Mouse (Mus musculus): ENCODE data around the gene Arhgap22. TPM values are rescaled to one million over a fixed set of nuclear protein-coding genes. Genes with fewer than 3 reads are reported as not detected.

The Arhgap22 gene
- polyA plus RNA-seq, 1 experiment from 2014 or later: 3.8 TPM

DNA sequence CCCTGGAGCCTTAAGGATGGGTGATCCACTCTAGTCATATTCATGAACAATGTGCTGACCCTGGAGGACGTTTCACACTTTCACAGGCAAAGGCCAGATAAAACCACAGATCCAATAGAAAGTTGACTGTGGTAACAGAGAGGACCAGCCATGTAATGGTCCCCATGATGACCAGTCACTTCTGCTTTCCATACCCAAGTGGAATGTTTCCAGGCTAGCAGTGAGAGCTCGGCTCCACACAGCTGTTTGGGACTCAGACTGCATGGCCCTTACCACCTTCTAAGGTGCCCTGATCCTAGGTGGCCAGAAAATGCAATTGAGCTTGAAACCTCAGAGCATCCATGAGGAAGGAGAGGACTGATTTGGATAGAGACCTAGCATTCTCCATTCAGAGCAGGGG, 31.1 kb downstream of the Arhgap22 start:
- Histone ChIP-seq H3K4me3 (replicated peaks; ENCODE audit: low read depth, low read length) (no peak overlapping the region), H3K36me3 (ENCODE audit: insufficient read depth, low read length) (no peaks in the 10 kb centered on the region), H3K9me3 (replicated peaks; ENCODE audit: low read length) (no peaks in the 10 kb centered on the region), H3K27ac (no peak overlapping the region), H3K27me3 (ENCODE audit: insufficient read depth, low read length) (no peaks in the 10 kb centered on the region), H3K4me1 (replicated peaks; ENCODE audit: insufficient read depth, low read length) (no peaks in the 10 kb centered on the region), H3K4me2 (ENCODE audit: low read length) (no peak overlapping the region), H3K9ac (ENCODE audit: low read depth, low read length) (no peak overlapping the region)
- no peak for TF ChIP-seq CTCF (IDR thresholded peaks at IDR 0.05; ENCODE audit: low read depth)
- no peak for ATAC-seq (replicated peaks; ENCODE audit: low FRiP score, low read depth)
- DNase-seq (ENCODE audit: low spot score): no peak
- 66% methylated on average over 2 of the region's 2 CpGs for WGBS

DNA sequence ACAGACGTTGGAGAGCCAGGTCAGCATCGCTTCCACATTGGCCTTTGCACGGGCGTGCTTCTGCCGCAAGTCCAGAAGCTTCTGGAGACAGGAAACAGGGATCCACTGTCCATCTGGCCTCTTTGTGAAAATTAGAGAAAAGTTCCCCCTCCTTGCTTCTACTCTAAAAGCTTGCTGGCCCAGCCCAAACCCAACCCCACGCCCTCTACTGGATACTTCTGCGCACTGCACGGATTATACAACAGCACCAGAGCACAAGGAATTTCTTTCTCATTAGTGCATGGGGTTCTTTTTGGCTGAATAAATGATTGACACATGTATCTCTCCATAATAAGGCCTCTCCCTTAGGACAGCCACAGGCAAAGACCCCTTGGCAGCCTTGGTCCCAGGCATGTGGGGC, 32.6 kb downstream of the Arhgap22 start:
- Histone ChIP-seq H3K4me1 (replicated peaks; ENCODE audit: insufficient read depth, low read length) (no peaks in the 10 kb centered on the region), H3K27me3 (ENCODE audit: insufficient read depth, low read length) (no peaks in the 10 kb centered on the region), H3K27ac (no peak overlapping the region), H3K9ac (ENCODE audit: low read depth, low read length) (no peak overlapping the region), H3K4me2 (ENCODE audit: low read length) (no peak overlapping the region), H3K4me3 (replicated peaks; ENCODE audit: low read depth, low read length) (no peak overlapping the region), H3K36me3 (ENCODE audit: insufficient read depth, low read length) (no peaks in the 10 kb centered on the region), H3K9me3 (replicated peaks; ENCODE audit: low read length) (no peaks in the 10 kb centered on the region)
- no peak for DNase-seq (ENCODE audit: low spot score)
- WGBS: 56% methylated on average over 8 of the region's 8 CpGs
- no peak for ATAC-seq (replicated peaks; ENCODE audit: low FRiP score, low read depth)
- peak; percentile 44; the same call in 1 of the 2 replicates for TF ChIP-seq CTCF (IDR thresholded peaks at IDR 0.05; ENCODE audit: low read depth)

DNA sequence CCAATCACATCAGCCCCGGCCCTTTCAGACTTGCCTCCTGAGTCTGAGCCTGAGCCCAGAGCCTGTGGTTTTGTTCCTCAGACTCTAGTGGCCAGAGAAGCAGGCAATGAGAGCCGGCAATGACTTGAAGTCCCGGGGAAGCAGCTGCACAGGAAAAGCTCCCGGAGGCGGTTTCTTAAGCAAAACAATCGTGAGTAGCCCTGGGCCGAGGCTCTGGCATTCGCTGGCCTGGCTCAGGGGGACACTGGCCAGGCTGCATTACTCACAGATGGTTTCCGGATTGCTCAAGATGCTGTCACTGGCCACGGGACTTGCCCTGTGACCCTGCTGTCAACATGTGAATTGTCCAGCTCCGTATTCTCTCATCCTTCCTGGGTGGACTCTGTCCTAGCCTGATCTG, 33.8 kb downstream of the Arhgap22 start:
- 17% methylated on average over 11 of the region's 11 CpGs for WGBS
- ATAC-seq (replicated peaks; ENCODE audit: low FRiP score, low read depth): no peak
- Histone ChIP-seq H3K27me3 (ENCODE audit: insufficient read depth, low read length) (0 out of 2 replicates have a peak, but pooled peaks cover 2% of the 10 kb centered on the region), H3K4me2 (ENCODE audit: low read length) (no peak overlapping the region), H3K36me3 (ENCODE audit: insufficient read depth, low read length) (no peaks in the 10 kb centered on the region), H3K27ac (no peak overlapping the region), H3K9me3 (replicated peaks; ENCODE audit: low read length) (no peaks in the 10 kb centered on the region), H3K4me1 (replicated peaks; ENCODE audit: insufficient read depth, low read length) (no peaks in the 10 kb centered on the region), H3K4me3 (replicated peaks; ENCODE audit: low read depth, low read length) (no peak overlapping the region), H3K9ac (ENCODE audit: low read depth, low read length) (peak overlapping the region; percentile 6; the same call in 1 of the 2 replicates)
- peak; percentile 44 for DNase-seq (ENCODE audit: low spot score)
- no peak for TF ChIP-seq CTCF (IDR thresholded peaks at IDR 0.05; ENCODE audit: low read depth)

DNA sequence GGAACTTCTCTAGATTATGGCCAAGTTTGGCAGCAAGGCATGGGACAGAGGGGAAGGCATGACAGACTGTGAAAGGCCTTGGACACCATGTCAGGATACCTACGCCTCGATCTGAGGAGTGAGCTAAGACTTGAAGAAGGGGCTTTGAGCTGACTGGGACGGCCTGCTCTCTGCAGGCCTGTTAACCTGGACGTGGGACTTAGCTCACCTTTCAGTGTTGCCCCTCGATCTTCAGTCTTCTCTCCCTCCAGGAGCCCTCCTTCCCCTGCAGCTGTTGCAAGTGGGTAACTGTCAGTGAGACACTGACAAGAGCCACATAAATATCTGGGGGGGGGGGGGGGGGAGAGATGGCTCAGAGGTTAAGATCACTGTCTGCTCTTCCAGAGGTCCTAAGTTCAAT, 34.9 kb downstream of the Arhgap22 start:
- no peaks in the 10 kb centered on the region for H3K36me3 ChIP-seq (ENCODE audit: insufficient read depth, low read length)
- no peak overlapping the region for H3K4me2 ChIP-seq (ENCODE audit: low read length)
- ATAC-seq (replicated peaks; ENCODE audit: low FRiP score, low read depth) (no peak), DNase-seq (ENCODE audit: low spot score) (no peak)
- no peak for TF ChIP-seq CTCF (IDR thresholded peaks at IDR 0.05; ENCODE audit: low read depth)
- H3K27ac ChIP-seq: no peak overlapping the region
- no peak overlapping the region for H3K9ac ChIP-seq (ENCODE audit: low read depth, low read length)
- H3K27me3 ChIP-seq (ENCODE audit: insufficient read depth, low read length): 0 out of 2 replicates have a peak, but pooled peaks cover 3% of the 10 kb centered on the region
- H3K4me1 ChIP-seq (replicated peaks; ENCODE audit: insufficient read depth, low read length): no peaks in the 10 kb centered on the region
- H3K4me3 ChIP-seq (replicated peaks; ENCODE audit: low read depth, low read length): no peak overlapping the region
- 78% methylated on average over 5 of the region's 5 CpGs for WGBS
- H3K9me3 ChIP-seq (replicated peaks; ENCODE audit: low read length): no peaks in the 10 kb centered on the region

GRCm38 (mm10) chr14:33250215-33250939, 36.6 kb downstream of the Arhgap22 start:
- H3K27ac ChIP-seq: no peak overlapping the region
- H3K9me3 ChIP-seq (replicated peaks; ENCODE audit: low read length): no peaks in the 10 kb centered on the region
- DNase-seq (ENCODE audit: low spot score) (peak; percentile 39), ATAC-seq (replicated peaks; ENCODE audit: low FRiP score, low read depth) (peak; percentile 33; the same call in 1 of the 2 replicates)
- H3K36me3 ChIP-seq (ENCODE audit: insufficient read depth, low read length): no peaks in the 10 kb centered on the region
- H3K4me2 ChIP-seq (ENCODE audit: low read length): peak overlapping the region; percentile 65
- 0 out of 2 replicates have a peak, but pooled peaks cover 3% of the 10 kb centered on the region for H3K27me3 ChIP-seq (ENCODE audit: insufficient read depth, low read length)
- WGBS: 1% methylated on average over 30 of the region's 30 CpGs
- TF ChIP-seq CTCF (IDR thresholded peaks at IDR 0.05; ENCODE audit: low read depth): no peak
- no peaks in the 10 kb centered on the region for H3K4me1 ChIP-seq (replicated peaks; ENCODE audit: insufficient read depth, low read length)
- H3K9ac ChIP-seq (ENCODE audit: low read depth, low read length): 0 out of 2 replicates have a peak overlapping the region, but pooled peaks have one; percentile 1
- H3K4me3 ChIP-seq (replicated peaks; ENCODE audit: low read depth, low read length): peak overlapping the region; percentile 27

DNA sequence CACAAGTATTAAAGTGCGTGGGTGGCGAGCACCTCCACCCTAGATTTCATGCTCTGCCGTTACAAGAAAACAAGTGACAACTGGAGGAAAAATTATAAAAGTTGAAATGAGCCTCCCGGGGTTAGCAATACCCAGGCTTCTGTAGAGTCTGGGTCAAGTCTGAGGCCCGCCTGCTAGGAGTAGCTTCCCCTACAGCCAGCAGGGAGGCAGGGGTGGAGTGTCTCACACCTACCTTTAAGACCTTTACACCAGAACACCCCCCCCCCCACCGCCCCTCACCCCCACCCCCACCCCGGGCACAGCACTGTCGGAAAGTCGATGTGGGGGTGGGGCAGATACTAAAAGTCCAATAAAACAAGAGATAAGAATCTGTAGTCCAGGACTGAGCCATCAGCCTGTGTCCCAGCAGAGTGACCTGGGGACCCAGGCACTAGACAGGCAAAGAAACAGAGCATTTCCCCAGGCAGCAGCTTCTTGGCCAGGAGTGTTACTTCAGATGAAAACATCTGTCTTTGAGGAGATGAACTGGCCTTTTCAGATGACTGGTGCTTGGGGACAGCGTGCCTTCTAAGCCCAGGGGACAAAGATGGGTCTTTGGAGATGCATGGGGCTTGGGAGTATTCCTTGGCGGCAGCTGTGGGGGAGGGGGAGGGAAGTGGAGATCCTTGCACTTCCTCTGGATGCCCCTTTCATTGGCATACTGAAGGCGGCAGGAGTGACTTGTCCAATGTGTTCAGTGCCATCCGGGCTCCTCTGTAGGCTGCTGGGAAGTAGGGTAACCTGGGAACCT, 37.3 kb downstream of the Arhgap22 start:
- Histone ChIP-seq H3K4me1 (replicated peaks; ENCODE audit: insufficient read depth, low read length) (no peaks in the 10 kb centered on the region), H3K9me3 (replicated peaks; ENCODE audit: low read length) (no peaks in the 10 kb centered on the region), H3K27me3 (ENCODE audit: insufficient read depth, low read length) (0 out of 2 replicates have a peak, but pooled peaks cover 3% of the 10 kb centered on the region), H3K36me3 (ENCODE audit: insufficient read depth, low read length) (no peaks in the 10 kb centered on the region), H3K4me3 (replicated peaks; ENCODE audit: low read depth, low read length) (peak overlapping the region; percentile 27; the same call in 1 of the 2 replicates), H3K27ac (no peak overlapping the region), H3K4me2 (ENCODE audit: low read length) (peak overlapping the region; percentile 65), H3K9ac (ENCODE audit: low read depth, low read length) (no peak overlapping the region)
- DNase-seq (ENCODE audit: low spot score): no peak
- WGBS: 6% methylated on average over 13 of the region's 13 CpGs
- TF ChIP-seq CTCF (IDR thresholded peaks at IDR 0.05; ENCODE audit: low read depth): no peak
- 0 out of 2 replicates have a peak, but pooled peaks have one; percentile 25 for ATAC-seq (replicated peaks; ENCODE audit: low FRiP score, low read depth)
